ENCODE assay signal across 7 mouse cellular contexts in genomic region chr17:6783006-6783661, GRCm38 (mm10). TPM values are rescaled to one million over a fixed set of nuclear protein-coding genes. Genes with fewer than 3 reads are reported as not detected.
DNase-seq lines count a peak whose midpoint lies in the region; ATAC-seq and TF ChIP-seq lines count a peak whose summit lies in the region.

No protein-coding gene starts in this region.

- TF ChIP-seq CTCF in Patski (IDR thresholded peaks at IDR 0.05), result no peak
- no peak for TF ChIP-seq CTCF in midbrain, postnatal 0 days (IDR thresholded peaks at IDR 0.05)
- TF ChIP-seq CTCF in stomach, postnatal 0 days (IDR thresholded peaks at IDR 0.05; ENCODE audit: low read depth), result no peak

- peak overlapping the region; percentile 71 for H3K4me3 ChIP-seq in forebrain, embryonic 13.5 days
- H3K4me3 ChIP-seq in hindbrain, embryonic 12.5 days, result peak overlapping the region; percentile 69
- H3K4me3 ChIP-seq in midbrain, postnatal 0 days (ENCODE audit: low read depth, low read length), result peak overlapping the region; percentile 61
- H3K4me3 ChIP-seq in stomach, postnatal 0 days (ENCODE audit: low read depth, low read length), result peak overlapping the region; percentile 83

- CTCF ChIA-PET in Patski (lab: Charles Lee), result interaction anchor here (1.0 kb wide), 1 partner anchor 15 kb away, joined by 3 read pairs; no protein-coding TSS in a partner anchor

- no peaks in the 10 kb centered on the region for H3K36me3 ChIP-seq in forebrain, embryonic 13.5 days (ENCODE audit: poor library complexity, severe bottlenecking)
- no peaks in the 10 kb centered on the region for H3K36me3 ChIP-seq in hindbrain, embryonic 12.5 days
- no peaks in the 10 kb centered on the region for H3K36me3 ChIP-seq in midbrain, postnatal 0 days (ENCODE audit: insufficient read depth, low read length)
- no peaks in the 10 kb centered on the region for H3K36me3 ChIP-seq in stomach, postnatal 0 days (ENCODE audit: control insufficient read depth, insufficient read depth, low read length)

- POLR2A ChIA-PET in Patski (lab: Charles Lee), result interaction anchor here (1.3 to 2.0 kb wide), 4 partner anchors 10 to 44 kb away, joined by 5 to 9 read pairs (median 8); no protein-coding TSS in a partner anchor

- peak overlapping the region; percentile 68 for H3K27ac ChIP-seq in forebrain, embryonic 13.5 days
- H3K27ac ChIP-seq in hindbrain, embryonic 12.5 days, result peak overlapping the region; percentile 64; the same call in 1 of the 2 replicates
- no peak overlapping the region for H3K27ac ChIP-seq in midbrain, postnatal 0 days (ENCODE audit: low read depth, low read length)
- H3K27ac ChIP-seq in stomach, postnatal 0 days (replicated peaks), result peak overlapping the region; percentile 97

- H3K4me1 ChIP-seq in forebrain, embryonic 13.5 days, result peaks cover 40% of the 10 kb centered on the region
- peaks cover 29% of the 10 kb centered on the region for H3K4me1 ChIP-seq in hindbrain, embryonic 12.5 days
- peaks cover 6% of the 10 kb centered on the region; the same call in 1 of the 2 replicates for H3K4me1 ChIP-seq in midbrain, postnatal 0 days (ENCODE audit: insufficient read depth, low read length)
- H3K4me1 ChIP-seq in stomach, postnatal 0 days (replicated peaks; ENCODE audit: control insufficient read depth, insufficient read depth), result no peaks in the 10 kb centered on the region

- under 1% methylated on average over 46 of the region's 58 CpGs for WGBS in forebrain, embryonic 13.5 days
- under 1% methylated on average over 51 of the region's 58 CpGs for WGBS in hindbrain, embryonic 12.5 days
- WGBS in midbrain, postnatal 0 days, result under 1% methylated on average over 46 of the region's 58 CpGs
- under 1% methylated on average over 37 of the region's 58 CpGs for WGBS in stomach, postnatal 0 days

- in situ Hi-C loops in Patski (cut with MboI; ENCODE audit: low pct_unique_long_range_greater_than_20kb), result no loop called here

- peak overlapping the region; percentile 77 for H3K4me2 ChIP-seq in forebrain, embryonic 13.5 days
- H3K4me2 ChIP-seq in hindbrain, embryonic 12.5 days (replicated peaks), result peak overlapping the region; percentile 96
- H3K4me2 ChIP-seq in midbrain, postnatal 0 days (ENCODE audit: low read depth, low read length, poor library complexity, severe bottlenecking), result peak overlapping the region; percentile 97
- peak overlapping the region; percentile 92 for H3K4me2 ChIP-seq in stomach, postnatal 0 days (replicated peaks; ENCODE audit: low read depth)

- no peak for TF ChIP-seq EP300 in stomach, postnatal 0 days (optimal IDR thresholded peaks at IDR 0.05)

- no peak for DNase-seq in Patski (ENCODE audit: low read depth, low spot score)
- DNase-seq in c-Kit-positive CD71-positive TER-119-positive erythroid progenitor cells, embryonic 14.5 days (ENCODE audit: low spot score), result peak; percentile 53
- DNase-seq in liver, result peak; percentile 63
- DNase-seq in midbrain, postnatal 0 days (ENCODE audit: low spot score), result peak; percentile 39
- peak; percentile 71 for DNase-seq in stomach, postnatal 0 days (ENCODE audit: low spot score)

- no peaks in the 10 kb centered on the region for H3K9me3 ChIP-seq in forebrain, embryonic 13.5 days (replicated peaks)
- H3K9me3 ChIP-seq in hindbrain, embryonic 12.5 days (replicated peaks), result no peaks in the 10 kb centered on the region
- no peaks in the 10 kb centered on the region for H3K9me3 ChIP-seq in midbrain, postnatal 0 days (ENCODE audit: low read length)
- no peaks in the 10 kb centered on the region for H3K9me3 ChIP-seq in stomach, postnatal 0 days (ENCODE audit: control insufficient read depth, low read length)

- H3K27me3 ChIP-seq in Patski, result no peaks in the 10 kb centered on the region
- H3K27me3 ChIP-seq in forebrain, embryonic 13.5 days, result 0 out of 2 replicates have a peak, but pooled peaks cover 2% of the 10 kb centered on the region
- peaks cover 41% of the 10 kb centered on the region for H3K27me3 ChIP-seq in hindbrain, embryonic 12.5 days
- H3K27me3 ChIP-seq in midbrain, postnatal 0 days (ENCODE audit: insufficient read depth, low read length), result peaks cover 9% of the 10 kb centered on the region; the same call in 1 of the 2 replicates
- no peaks in the 10 kb centered on the region for H3K27me3 ChIP-seq in stomach, postnatal 0 days (ENCODE audit: control insufficient read depth, insufficient read depth, low read length)

- H3K9ac ChIP-seq in forebrain, embryonic 13.5 days, result peak overlapping the region; percentile 85
- H3K9ac ChIP-seq in hindbrain, embryonic 12.5 days, result peak overlapping the region; percentile 76
- peak overlapping the region; percentile 42; the same call in 1 of the 2 replicates for H3K9ac ChIP-seq in midbrain, postnatal 0 days (replicated peaks; ENCODE audit: low read length, poor library complexity, severe bottlenecking)
- H3K9ac ChIP-seq in stomach, postnatal 0 days (ENCODE audit: low read length), result peak overlapping the region; percentile 91

- ATAC-seq in Patski, result peak; percentile 36
- peak; percentile 69 for ATAC-seq in forebrain, embryonic 13.5 days
- ATAC-seq in hindbrain, embryonic 12.5 days (ENCODE audit: low FRiP score), result peak; percentile 73
- peak; percentile 45 for ATAC-seq in midbrain, postnatal 0 days (ENCODE audit: low FRiP score)
- ATAC-seq in stomach, postnatal 0 days (ENCODE audit: low FRiP score, low TSS enrichment), result peak; percentile 64

RNA-seq across cellular contexts. Expression of gene Ezr, which starts 0.6 kb away (rescaled TPM):
- 344 TPM for polyA plus RNA-seq in Patski (2021)
- polyA plus RNA-seq in forebrain, embryonic 13.5 days (2015; fragmentation: Nextera tagmentation; extraction: Ambion mirVana), result 113 and 117 TPM in 2 replicates
- polyA plus RNA-seq in hindbrain, embryonic 12.5 days (2016; fragmentation: Nextera tagmentation; extraction: Ambion mirVana), result 97.9 and 103 TPM in 2 replicates
- 19.5 and 33.8 TPM in 2 replicates for total RNA-seq in midbrain, postnatal 0 days (2014; rRNA removed)
- 27.3 and 28.5 TPM in 2 replicates for polyA plus RNA-seq in midbrain, postnatal 0 days (2015; fragmentation: Nextera tagmentation; extraction: Ambion mirVana)
- polyA plus RNA-seq in stomach, postnatal 0 days (2015; fragmentation: Nextera tagmentation; extraction: Ambion mirVana), result 289 and 299 TPM in 2 replicates
